In the genomic region with DNA sequence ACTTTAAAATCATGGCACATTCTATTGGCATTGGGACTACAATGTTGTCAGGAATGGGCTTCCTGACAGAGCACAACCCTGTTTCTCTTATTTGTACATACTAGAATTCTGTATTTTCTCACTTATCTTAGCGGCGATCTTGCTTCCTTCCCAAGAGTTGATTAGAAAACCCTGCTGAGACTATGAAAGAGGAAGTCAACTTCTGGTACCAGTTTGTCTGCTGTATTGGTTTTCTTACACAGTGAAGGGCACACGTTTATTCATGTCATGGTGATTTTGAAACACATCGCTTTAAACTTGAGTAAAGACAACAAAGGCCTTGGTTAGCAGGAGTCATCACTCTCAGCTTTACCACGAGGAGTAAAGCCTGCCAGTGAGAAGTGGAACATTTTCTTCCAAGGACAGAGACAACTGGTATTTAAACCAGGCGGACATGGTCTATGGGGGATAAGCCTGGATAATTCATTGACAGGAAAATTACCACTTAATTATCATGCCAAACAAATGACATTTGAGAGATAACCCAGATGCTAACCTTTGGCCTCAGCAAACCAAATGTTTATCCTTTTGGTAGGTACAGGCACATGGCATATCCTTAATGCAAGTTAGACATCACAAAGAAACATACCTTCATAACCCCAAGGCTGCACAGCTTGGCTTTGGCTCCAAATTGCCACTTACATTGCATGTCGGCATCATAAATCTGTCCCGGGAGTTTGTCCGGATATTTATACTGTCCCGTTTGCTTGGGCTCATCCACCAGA, we compare ENCODE assay signal across 27 mouse cellular contexts.
DNase-seq lines count a peak whose midpoint lies in the region; ATAC-seq lines count a peak whose summit lies in the region.
"Had no signal": no experiment of that assay in that cellular context is flagged by ENCODE, and none has a peak within 500 bp of the region (broad histone marks: within the 10 kb centered on the region; RNA-seq: fewer than 3 reads in every experiment).

No protein-coding gene starts in this region.

- 59% methylated on average over 10 of the region's 10 CpGs for WGBS in hindbrain, embryonic 14.5 days
- 71% methylated on average over 10 of the region's 10 CpGs for WGBS in hindbrain, embryonic 12.5 days

- no peak overlapping the region for H3K4me2 ChIP-seq in hindbrain, embryonic 14.5 days (replicated peaks)
- H3K4me2 ChIP-seq in hindbrain, embryonic 12.5 days (replicated peaks) = no peak overlapping the region
- H3K4me2 ChIP-seq: embryonic facial prominence, embryonic 13.5 days; forebrain, embryonic 12.5 days; liver, embryonic 15.5 days; lung, embryonic 15.5 days; midbrain, embryonic 11.5 days had no signal

- H3K4me1 ChIP-seq in hindbrain, embryonic 14.5 days (replicated peaks; ENCODE audit: control insufficient read depth, insufficient read depth, low read length) = 0 out of 2 replicates have a peak, but pooled peaks cover 12% of the 10 kb centered on the region
- H3K4me1 ChIP-seq in hindbrain, embryonic 12.5 days = no peaks in the 10 kb centered on the region
- H3K4me1 ChIP-seq: forebrain, embryonic 12.5 days; liver, embryonic 15.5 days; lung, embryonic 15.5 days had no signal

- no peak overlapping the region for H3K27ac ChIP-seq in hindbrain, embryonic 14.5 days
- no peak overlapping the region for H3K27ac ChIP-seq in hindbrain, embryonic 12.5 days
- H3K27ac ChIP-seq: embryonic facial prominence, embryonic 13.5 days; forebrain, embryonic 12.5 days; liver, embryonic 15.5 days; lung, embryonic 15.5 days had no signal

- H3K9me3 ChIP-seq in hindbrain, embryonic 14.5 days (ENCODE audit: control insufficient read depth, low read length) = no peaks in the 10 kb centered on the region
- H3K9me3 ChIP-seq in hindbrain, embryonic 12.5 days (replicated peaks) = no peaks in the 10 kb centered on the region
- H3K9me3 ChIP-seq: embryonic facial prominence, embryonic 13.5 days; forebrain, embryonic 12.5 days; liver, embryonic 15.5 days; lung, embryonic 15.5 days had no signal

- H3K27me3 ChIP-seq in hindbrain, embryonic 14.5 days (ENCODE audit: control insufficient read depth, insufficient read depth, low read length) = no peaks in the 10 kb centered on the region
- no peaks in the 10 kb centered on the region for H3K27me3 ChIP-seq in hindbrain, embryonic 12.5 days
- H3K27me3 ChIP-seq: CH12.LX; embryonic facial prominence, embryonic 13.5 days; forebrain, embryonic 12.5 days; liver, embryonic 15.5 days; lung, embryonic 15.5 days; Patski had no signal

- no peak for ATAC-seq in hindbrain, embryonic 14.5 days (ENCODE audit: low FRiP score)
- no peak for ATAC-seq in hindbrain, embryonic 12.5 days (ENCODE audit: low FRiP score)
- peak; percentile 90 for ATAC-seq in megakaryocyte progenitor cell, adult 5-6 weeks (replicated peaks; ENCODE audit: poor library complexity)
- ATAC-seq: hindbrain, embryonic 16.5 days; intestine, embryonic 16.5 days; Patski had no signal

- peak; percentile 20 for DNase-seq in hindbrain, embryonic 14.5 days (ENCODE audit: low spot score)
- DNase-seq in adrenal gland, postnatal 36 days = peak; percentile 4 to 6
- peak; percentile 38 for DNase-seq in embryo, embryonic 9.5 days (ENCODE audit: extremely low spot score)
- DNase-seq in right cerebral cortex, postnatal 25 days = no peak
- no peak for DNase-seq in right cerebral cortex, postnatal 4 days
- no peak for DNase-seq in urinary bladder, adult 2 months (ENCODE audit: low spot score)
- DNase-seq: B cell, adult 2 months; cerebellum, adult 18-20 months; cerebellum, postnatal 14 days; gastrocnemius, postnatal 36 days; kidney, adult 9 months; kidney, postnatal 36 days; liver; lung, postnatal 36 days had no signal

- H3K4me3 ChIP-seq in hindbrain, embryonic 14.5 days (replicated peaks; ENCODE audit: low read length) = no peak overlapping the region
- H3K4me3 ChIP-seq in hindbrain, embryonic 12.5 days = no peak overlapping the region
- H3K4me3 ChIP-seq: embryonic facial prominence, embryonic 13.5 days; erythroblast, embryonic 14.5 days; forebrain, embryonic 12.5 days; liver, embryonic 15.5 days; lung, embryonic 15.5 days had no signal

- H3K9ac ChIP-seq in hindbrain, embryonic 14.5 days = no peak overlapping the region
- H3K9ac ChIP-seq in hindbrain, embryonic 12.5 days = no peak overlapping the region
- H3K9ac ChIP-seq: embryonic facial prominence, embryonic 13.5 days; forebrain, embryonic 12.5 days; liver, embryonic 15.5 days; lung, embryonic 15.5 days had no signal

- H3K36me3 ChIP-seq in hindbrain, embryonic 14.5 days (replicated peaks; ENCODE audit: control insufficient read depth, insufficient read depth) = no peaks in the 10 kb centered on the region
- H3K36me3 ChIP-seq in hindbrain, embryonic 12.5 days = no peaks in the 10 kb centered on the region
- H3K36me3 ChIP-seq: embryonic facial prominence, embryonic 13.5 days; forebrain, embryonic 12.5 days; G1E; liver, embryonic 15.5 days; lung, embryonic 15.5 days had no signal

Comparison
In these comparisons a context has a peak if more than half of its experiments do, and no peak if none do; other contexts are left out.
1. DNase-seq: peak in hindbrain, embryonic 14.5 days (single experiment), adrenal gland, postnatal 36 days (2 of 2) and embryo, embryonic 9.5 days (single experiment); none in right cerebral cortex, postnatal 25 days (single experiment), right cerebral cortex, postnatal 4 days (single experiment) and urinary bladder, adult 2 months (single experiment).